Mouse (Mus musculus): ENCODE results near the gene Cyp51.

DNA sequence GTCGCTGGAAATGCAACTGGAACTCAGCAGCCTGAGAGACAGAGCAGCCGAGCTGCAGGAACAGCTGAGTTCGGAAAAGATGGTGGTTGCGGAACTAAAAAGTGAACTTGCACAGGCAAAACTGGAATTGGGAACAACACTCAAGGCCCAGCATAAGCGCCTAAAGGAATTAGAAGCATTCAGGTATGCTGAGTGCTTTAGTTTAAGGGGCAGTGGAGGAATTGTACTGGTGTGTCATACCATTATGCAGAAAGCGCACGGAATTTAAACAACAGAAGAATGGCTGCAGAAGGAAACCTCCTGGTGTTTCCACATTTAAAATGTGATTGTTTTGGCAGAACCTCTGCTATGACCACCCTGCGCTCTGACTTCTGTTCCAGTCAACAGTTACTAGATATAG, 44.2 kb downstream of the Cyp51 start:
- TF ChIP-seq CTCF (IDR thresholded peaks at IDR 0.05; ENCODE audit: insufficient read depth, low read depth, low read length) (no peak), POLR2A (IDR thresholded peaks at IDR 0.05; ENCODE audit: insufficient read depth, low read depth, low read length) (no peak)
